17 mouse cellular contexts compared by ENCODE assay signal in genomic region chr16:93539891-93540290, GRCm38 (mm10).
"Had no signal": no experiment of that assay in that cellular context is flagged by ENCODE, and none has a peak within 500 bp of the region (broad histone marks: within the 10 kb centered on the region; RNA-seq: fewer than 3 reads in every experiment).

No protein-coding gene starts in this region.

- H3K4me2 ChIP-seq: liver, embryonic 13.5 days; midbrain, embryonic 13.5 days; neural tube, embryonic 12.5 days; neural tube, embryonic 15.5 days had no signal

- H3K9ac ChIP-seq: liver, embryonic 13.5 days; midbrain, embryonic 13.5 days; neural tube, embryonic 12.5 days; neural tube, embryonic 15.5 days had no signal

- H3K9me3 ChIP-seq: liver, embryonic 13.5 days; megakaryocyte, embryonic 14.5 days; midbrain, embryonic 10.5 days; midbrain, embryonic 13.5 days; neural tube, embryonic 12.5 days; neural tube, embryonic 15.5 days had no signal

- H3K27me3 ChIP-seq: liver, embryonic 13.5 days; neural tube, embryonic 12.5 days; neural tube, embryonic 15.5 days had no signal

- DNase-seq: kidney, adult 11 months; kidney, postnatal 10 days; kidney, postnatal 36 days; layer of hippocampus, postnatal 36 days; liver, embryonic 13.5 days; lung, adult 2 months; right cerebral cortex, adult 18-20 months; right cerebral cortex, postnatal 14 days; right cerebral cortex, postnatal 4 days; thymus, postnatal 25 days had no signal

- H3K4me1 ChIP-seq: liver, embryonic 13.5 days; megakaryocyte, embryonic 14.5 days; midbrain, embryonic 10.5 days; midbrain, embryonic 13.5 days; neural tube, embryonic 12.5 days had no signal

- H3K4me3 ChIP-seq: left cerebral cortex, adult 2 months; liver, embryonic 13.5 days; megakaryocyte, embryonic 14.5 days; midbrain, embryonic 10.5 days; midbrain, embryonic 13.5 days; neural tube, embryonic 12.5 days; neural tube, embryonic 15.5 days had no signal

- ATAC-seq: lung, postnatal 0 days; midbrain, embryonic 13.5 days had no signal

- H3K27ac ChIP-seq: left cerebral cortex, adult 2 months; liver, embryonic 13.5 days; midbrain, embryonic 10.5 days; midbrain, embryonic 13.5 days; neural tube, embryonic 12.5 days; neural tube, embryonic 15.5 days had no signal

- H3K36me3 ChIP-seq: liver, embryonic 13.5 days; midbrain, embryonic 10.5 days; midbrain, embryonic 13.5 days; neural tube, embryonic 12.5 days; neural tube, embryonic 15.5 days had no signal
